Mouse (Mus musculus) frontal cortex, adult (tissue): ENCODE data around the gene Rbm5.

ENCODE experiments used
- ATAC-seq: cut with Nextera tagmentation; 2 replicates; pipeline ENCODE4 v1.9.2; 2017; ENCODE audit warnings: mild to moderate bottlenecking, moderate library complexity, mixed read lengths; ENCODE audit not compliant: low TSS enrichment

Gene Rbm5

GRCm38 (mm10) chr9:107729709-107730108 lies 41.1 kb downstream of the Rbm5 start:
- no peak for ATAC-seq

- no peak for ATAC-seq
Measured at GRCm38 (mm10) chr9:107728919-107729670, 41.7 kb downstream of the Rbm5 start.

GRCm38 (mm10) chr9:107727041-107727440 lies 43.8 kb downstream of the Rbm5 start:
- no peak for ATAC-seq

GRCm38 (mm10) chr9:107724796-107725195 lies 46.0 kb downstream of the Rbm5 start:
- no peak for ATAC-seq

- no peak for ATAC-seq
Measured at GRCm38 (mm10) chr9:107723794-107724531, 46.8 kb downstream of the Rbm5 start.

- ATAC-seq, result no peak
Measured at GRCm38 (mm10) chr9:107723292-107723691, 47.5 kb downstream of the Rbm5 start.

GRCm38 (mm10) chr9:107718781-107719540 lies 51.8 kb downstream of the Rbm5 start:
- ATAC-seq, result no peak

- no peak for ATAC-seq
Measured at GRCm38 (mm10) chr9:107716951-107717350, 53.8 kb downstream of the Rbm5 start.

GRCm38 (mm10) chr9:107715632-107716031 lies 55.2 kb downstream of the Rbm5 start:
- no peak for ATAC-seq

- ATAC-seq, result no peak
Measured at GRCm38 (mm10) chr9:107714221-107714952, 56.4 kb downstream of the Rbm5 start.

- ATAC-seq, result peak; percentile 46
Measured at GRCm38 (mm10) chr9:107709697-107710483, 60.9 kb downstream of the Rbm5 start, which contains the start of gene Sema3f. Gene Sema3f (minus strand): TSS chr9:107710475.

- ATAC-seq, result no peak
Measured at GRCm38 (mm10) chr9:107709096-107709696, 61.6 kb downstream of the Rbm5 start.

GRCm38 (mm10) chr9:107708439-107709095 lies 62.2 kb downstream of the Rbm5 start:
- 0 out of 2 replicates have a peak, but pooled peaks have one; percentile 4 for ATAC-seq

GRCm38 (mm10) chr9:107707701-107708438 lies 62.9 kb downstream of the Rbm5 start:
- ATAC-seq, result peak; percentile 32

GRCm38 (mm10) chr9:107706781-107707211 lies 64.0 kb downstream of the Rbm5 start:
- no peak for ATAC-seq

- no peak for ATAC-seq
Measured at GRCm38 (mm10) chr9:107703337-107704122, 67.3 kb downstream of the Rbm5 start.

- no peak for ATAC-seq
Measured at GRCm38 (mm10) chr9:107702606-107703185, 68.1 kb downstream of the Rbm5 start.

GRCm38 (mm10) chr9:107701594-107701993 lies 69.2 kb downstream of the Rbm5 start:
- ATAC-seq, result peak; percentile 68
